Comparison of ENCODE assay signal across 8 mouse cellular contexts in genomic region chr9:107685231-107685981, GRCm38 (mm10). TPM values are rescaled to one million over a fixed set of nuclear protein-coding genes. Genes with fewer than 3 reads are reported as not detected.
DNase-seq lines count a peak whose midpoint lies in the region; ATAC-seq and TF ChIP-seq lines count a peak whose summit lies in the region.

No protein-coding gene starts in this region.

- H3K4me1 ChIP-seq in brown adipose tissue, adult 24 weeks (ENCODE audit: control insufficient read depth, insufficient read depth, insufficient read length, low read length): peaks cover 6% of the 10 kb centered on the region; the same call in 1 of the 2 replicates
- H3K4me1 ChIP-seq in heart, adult 2 months (ENCODE audit: control insufficient read depth, insufficient read depth, low read length): peaks cover 8% of the 10 kb centered on the region
- no peaks in the 10 kb centered on the region; the same call in 1 of the 2 replicates for H3K4me1 ChIP-seq in kidney, embryonic 16.5 days (ENCODE audit: insufficient read depth, low read length)
- no peaks in the 10 kb centered on the region for H3K4me1 ChIP-seq in stomach, embryonic 16.5 days (ENCODE audit: control insufficient read depth, insufficient read depth, low read length)

- intact Hi-C loops in heart, adult 2 months (cut with DNase I): loop anchor here (1.0 to 2.0 kb wide), 2 partner anchors 25 to 53 kb away; partner anchors contain the start of gene Sema3f

- H3K9me3 ChIP-seq in kidney, embryonic 16.5 days (ENCODE audit: low read length): no peaks in the 10 kb centered on the region
- no peaks in the 10 kb centered on the region for H3K9me3 ChIP-seq in stomach, embryonic 16.5 days (replicated peaks; ENCODE audit: control insufficient read depth, low read length)

- no peak for TF ChIP-seq POLR2A in heart, adult 2 months (IDR thresholded peaks at IDR 0.05; ENCODE audit: insufficient read depth, low read depth, low read length)

- no peaks in the 10 kb centered on the region for H3K36me3 ChIP-seq in heart, adult 2 months (ENCODE audit: control insufficient read depth, insufficient read depth, low read length)
- peaks cover 76% of the 10 kb centered on the region for H3K36me3 ChIP-seq in kidney, embryonic 16.5 days (ENCODE audit: insufficient read depth, low read length)
- H3K36me3 ChIP-seq in stomach, embryonic 16.5 days (ENCODE audit: control insufficient read depth, insufficient read depth, low read length): peaks cover 25% of the 10 kb centered on the region

- TF ChIP-seq EP300 in heart, adult 2 months (IDR thresholded peaks at IDR 0.05; ENCODE audit: insufficient read depth, low read depth, low read length): peak; percentile 71; the same call in 1 of the 2 replicates

- 0 out of 2 replicates have a peak overlapping the region, but pooled peaks have one; percentile 4 for H3K27ac ChIP-seq in brown adipose tissue, adult 24 weeks (replicated peaks; ENCODE audit: low read depth, low read length)
- H3K27ac ChIP-seq in heart, adult 2 months: peak overlapping the region; percentile 67
- H3K27ac ChIP-seq in kidney, embryonic 16.5 days (ENCODE audit: low read length): no peak overlapping the region
- H3K27ac ChIP-seq in stomach, embryonic 16.5 days (ENCODE audit: low read length): no peak overlapping the region

- H3K4me3 ChIP-seq in brown adipose tissue, adult 24 weeks (ENCODE audit: insufficient read depth, low read depth, low read length): no peak overlapping the region
- no peak overlapping the region for H3K4me3 ChIP-seq in heart, adult 2 months
- no peak overlapping the region for H3K4me3 ChIP-seq in kidney, embryonic 16.5 days (ENCODE audit: low read length)
- H3K4me3 ChIP-seq in stomach, embryonic 16.5 days (replicated peaks; ENCODE audit: low read length): no peak overlapping the region

- H3K4me2 ChIP-seq in kidney, embryonic 16.5 days (replicated peaks; ENCODE audit: low read depth, low read length): no peak overlapping the region
- no peak overlapping the region for H3K4me2 ChIP-seq in stomach, embryonic 16.5 days (ENCODE audit: low read depth, low read length)

- peak; percentile 41 to 79 for DNase-seq in spleen, postnatal 4 days (ENCODE audit: low spot score in 2 of 2)
- no peak for DNase-seq in spleen, adult 12 weeks (ENCODE audit: low spot score)
- DNase-seq in heart, adult 2 months: peak; percentile 55 to 72
- peak; percentile 77 for DNase-seq in lung, postnatal 36 days
- no peak for DNase-seq in cerebellum, adult 9-10 months

- peak; percentile 69 for ATAC-seq in kidney, embryonic 16.5 days (ENCODE audit: low FRiP score, low TSS enrichment)
- ATAC-seq in stomach, embryonic 16.5 days (ENCODE audit: insufficient read depth, low FRiP score): peak; percentile 54; the same call in 1 of the 2 replicates

- no peak overlapping the region; the same call in 1 of the 2 replicates for H3K9ac ChIP-seq in heart, adult 2 months (ENCODE audit: low read depth, low read length)
- no peak overlapping the region; the same call in 1 of the 2 replicates for H3K9ac ChIP-seq in kidney, embryonic 16.5 days (replicated peaks; ENCODE audit: low read length)
- H3K9ac ChIP-seq in stomach, embryonic 16.5 days (ENCODE audit: low read length): no peak overlapping the region

- peak; percentile 80 for TF ChIP-seq CTCF in heart, adult 2 months (IDR thresholded peaks at IDR 0.05)

- H3K27me3 ChIP-seq in heart, adult 2 months (ENCODE audit: control insufficient read depth, insufficient read depth, low read length): no peaks in the 10 kb centered on the region
- no peaks in the 10 kb centered on the region for H3K27me3 ChIP-seq in kidney, embryonic 16.5 days (ENCODE audit: insufficient read depth, low read length)
- no peaks in the 10 kb centered on the region for H3K27me3 ChIP-seq in stomach, embryonic 16.5 days (ENCODE audit: control insufficient read depth, insufficient read depth, low read length)

- WGBS in heart, adult 2 months: 42% methylated on average over 17 of the region's 17 CpGs
- 31% methylated on average over 17 of the region's 17 CpGs for WGBS in kidney, embryonic 16.5 days
- WGBS in stomach, embryonic 16.5 days: 37% methylated on average over 17 of the region's 17 CpGs

- H3K79me2 ChIP-seq in heart, adult 2 months (replicated peaks; ENCODE audit: control insufficient read depth, insufficient read depth, low read length): no peaks in the 10 kb centered on the region

RNA-seq across cellular contexts. Expression of gene Gnat1, which starts 5.9 kb away (rescaled TPM):
- not detected in 2 replicates for polyA plus RNA-seq in brown adipose tissue, adult 24 weeks (2012; ENCODE audit: insufficient read depth, insufficient read length, missing spikeins)
- total RNA-seq in heart, adult 2 months (2021): not detected
- not detected in 2 replicates for polyA plus RNA-seq in heart, adult 2 months (2012; rRNA removed)
- polyA plus RNA-seq in kidney, embryonic 16.5 days (2015; fragmentation: Nextera tagmentation; extraction: Ambion mirVana): 2.8 and 3.0 TPM in 2 replicates
- 0.42 and 2.0 TPM in 2 replicates for polyA plus RNA-seq in stomach, embryonic 16.5 days (2015; fragmentation: Nextera tagmentation; extraction: Ambion mirVana)

RNA-seq across cellular contexts. Expression of gene Slc38a3, which starts 16.1 kb away (rescaled TPM):
- polyA plus RNA-seq in brown adipose tissue, adult 24 weeks (2012; ENCODE audit: insufficient read depth, insufficient read length, missing spikeins): 0.83 and 3.3 TPM in 2 replicates
- total RNA-seq in heart, adult 2 months (2021): 10 to 100 TPM; 71.5 to 88.3 TPM
- polyA plus RNA-seq in heart, adult 2 months (2012; rRNA removed): 162 and 314 TPM in 2 replicates
- polyA plus RNA-seq in kidney, embryonic 16.5 days (2015; fragmentation: Nextera tagmentation; extraction: Ambion mirVana): 12.4 and 12.9 TPM in 2 replicates
- polyA plus RNA-seq in stomach, embryonic 16.5 days (2015; fragmentation: Nextera tagmentation; extraction: Ambion mirVana): 13.0 and 15.1 TPM in 2 replicates

RNA-seq across cellular contexts. Expression of gene Sema3f, which starts 24.9 kb away (rescaled TPM):
- polyA plus RNA-seq in brown adipose tissue, adult 24 weeks (2012; ENCODE audit: insufficient read depth, insufficient read length, missing spikeins): 3.1 and 3.2 TPM in 2 replicates
- 10 to 100 TPM; 13.4 to 16.8 TPM for total RNA-seq in heart, adult 2 months (2021)
- 29.1 and 31.8 TPM in 2 replicates for polyA plus RNA-seq in heart, adult 2 months (2012; rRNA removed)
- polyA plus RNA-seq in kidney, embryonic 16.5 days (2015; fragmentation: Nextera tagmentation; extraction: Ambion mirVana): 20.9 and 25.7 TPM in 2 replicates
- 15.1 and 16.8 TPM in 2 replicates for polyA plus RNA-seq in stomach, embryonic 16.5 days (2015; fragmentation: Nextera tagmentation; extraction: Ambion mirVana)

RNA-seq across cellular contexts. Expression of gene Gnai2, which starts 50.2 kb away (rescaled TPM):
- polyA plus RNA-seq in brown adipose tissue, adult 24 weeks (2012; ENCODE audit: insufficient read depth, insufficient read length, missing spikeins): 87.2 and 112 TPM in 2 replicates
- 100 to 1,000 TPM; 243 to 250 TPM for total RNA-seq in heart, adult 2 months (2021)
- polyA plus RNA-seq in heart, adult 2 months (2012; rRNA removed): 311 and 386 TPM in 2 replicates
- polyA plus RNA-seq in kidney, embryonic 16.5 days (2015; fragmentation: Nextera tagmentation; extraction: Ambion mirVana): 447 and 455 TPM in 2 replicates
- polyA plus RNA-seq in stomach, embryonic 16.5 days (2015; fragmentation: Nextera tagmentation; extraction: Ambion mirVana): 308 and 311 TPM in 2 replicates

Comparison
In these comparisons a context has a peak if more than half of its experiments do, and no peak if none do; other contexts are left out.
1. DNase-seq: peak in spleen, postnatal 4 days (2 of 2), heart, adult 2 months (2 of 2) and lung, postnatal 36 days (single experiment); none in spleen, adult 12 weeks (single experiment) and cerebellum, adult 9-10 months (single experiment).
2. H3K27ac ChIP-seq: peak in brown adipose tissue, adult 24 weeks (single experiment) and heart, adult 2 months (single experiment); none in kidney, embryonic 16.5 days (single experiment) and stomach, embryonic 16.5 days (single experiment).
3. RNA of gene Slc38a3, which starts 16.1 kb away (polyA plus RNA-seq): 162 to 314 TPM in heart, adult 2 months; 13.0 to 15.1 TPM in stomach, embryonic 16.5 days, 12.4 to 12.9 TPM in kidney, embryonic 16.5 days and 0.83 to 3.3 TPM in brown adipose tissue, adult 24 weeks; every median in the first group is over 10 times any median in the second.